Mouse (Mus musculus) cerebellum, adult 11-12 months (tissue): ENCODE measurements around the gene Tead4.
A peak's percentile ranks its signal among the peaks of the same experiment; 100 is the strongest.
"Not testable (repeated sequence)": the region's sequence is repeated elsewhere in the genome, so short reads cannot be mapped to it uniquely, and the experiment has no call there.

Experiments
- DNase-seq: peaks from one replicate; pipeline ENCODE4 v3.0.0; 2022

Gene Tead4

DNA sequence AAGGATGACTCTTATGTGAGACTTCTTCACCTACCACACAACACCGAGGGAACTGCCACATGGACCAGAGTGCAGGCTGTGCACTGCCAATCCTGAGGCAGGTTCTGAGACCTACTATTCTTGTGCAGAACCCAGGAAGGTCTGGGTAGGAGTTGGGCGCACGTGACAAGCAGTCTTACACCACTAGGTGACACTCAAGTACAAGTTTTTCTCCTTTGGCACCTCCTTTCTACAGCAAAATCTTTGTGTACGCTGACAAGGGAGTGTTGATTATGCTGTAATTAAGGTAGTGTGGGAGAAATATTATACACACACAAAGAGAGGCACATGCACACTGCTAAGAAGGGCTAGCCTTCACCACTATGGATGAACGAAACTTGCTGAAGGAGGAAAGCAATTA lies 66.4 kb downstream of the Tead4 start:
- DNase-seq = peak; percentile 33

- DNase-seq = no peak
These were observed 68.4 kb downstream of the Tead4 start for GRCm38 (mm10) chr6:128232216-128232615.

- no peak for DNase-seq
These were observed 68.9 kb downstream of the Tead4 start for GRCm38 (mm10) chr6:128231741-128232140.

GRCm38 (mm10) chr6:128227438-128228017 lies 73.1 kb downstream of the Tead4 start:
- DNase-seq = no peak

DNA sequence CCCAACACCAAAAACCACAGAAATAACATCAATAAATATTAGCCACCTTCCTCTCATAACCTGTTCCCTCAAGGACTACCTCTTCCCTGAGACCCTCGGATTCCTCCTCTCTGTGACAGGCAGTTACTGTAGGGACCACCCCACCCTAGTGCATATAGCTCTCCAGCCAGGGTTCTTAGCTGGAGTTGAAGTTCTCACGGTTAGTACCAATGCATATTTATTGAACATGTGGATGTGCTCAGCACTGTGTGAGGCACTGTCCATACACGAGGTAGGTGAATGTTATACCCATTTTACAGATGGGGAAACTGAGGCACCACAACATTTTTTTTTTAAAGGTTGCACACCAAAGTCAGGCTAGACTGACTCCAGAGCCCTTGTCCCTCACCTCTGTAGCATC lies 73.7 kb downstream of the Tead4 start:
- DNase-seq = no peak

- DNase-seq = no peak
These were observed 74.8 kb downstream of the Tead4 start for GRCm38 (mm10) chr6:128225846-128226176.

- no peak for DNase-seq
These were observed 75.4 kb downstream of the Tead4 start for GRCm38 (mm10) chr6:128225009-128225845.

DNA sequence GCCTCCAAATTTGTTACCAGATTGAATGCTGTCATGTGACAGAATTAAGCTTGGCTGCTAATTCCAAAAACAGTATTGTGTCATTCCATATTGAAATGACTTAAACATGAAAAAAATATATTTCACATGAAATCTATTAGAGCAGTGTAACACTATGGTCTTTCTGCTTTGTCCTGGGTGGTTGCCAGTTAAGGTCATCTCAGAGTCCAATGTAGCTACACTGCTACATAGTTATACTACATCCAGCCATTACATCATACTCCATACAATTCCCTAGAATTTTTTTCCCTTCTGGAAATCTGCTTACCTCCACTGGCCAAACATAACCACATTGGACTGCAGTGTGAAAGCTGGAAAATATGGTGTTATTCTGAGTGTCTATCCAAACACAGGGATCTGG lies 77.5 kb downstream of the Tead4 start:
- DNase-seq = no peak

DNA sequence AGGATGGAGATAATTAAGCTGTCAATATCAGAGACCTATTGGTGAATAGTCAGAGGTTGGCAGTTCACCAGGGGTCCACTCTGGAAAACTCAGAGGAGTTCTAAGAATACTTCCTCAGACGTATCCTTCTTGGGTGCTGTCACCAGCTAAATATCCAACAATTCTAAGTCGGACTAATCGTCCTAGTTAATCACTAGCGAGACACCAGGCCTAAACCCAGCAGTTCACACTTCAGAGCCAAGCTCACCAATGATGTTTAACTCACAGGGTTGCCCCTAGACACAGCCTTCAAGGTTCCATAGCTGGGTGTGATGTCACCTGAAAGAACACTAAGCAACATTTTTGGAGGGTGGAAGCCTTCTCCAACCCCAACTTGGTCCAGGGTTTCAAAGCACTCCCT lies 85.6 kb downstream of the Tead4 start:
- not testable (repeated sequence) for DNase-seq

- not testable (repeated sequence) for DNase-seq
These were observed 91.4 kb downstream of the Tead4 start for GRCm38 (mm10) chr6:128209199-128209598.

- no peak for DNase-seq
These were observed 92.0 kb downstream of the Tead4 start for GRCm38 (mm10) chr6:128208491-128209170.

DNA sequence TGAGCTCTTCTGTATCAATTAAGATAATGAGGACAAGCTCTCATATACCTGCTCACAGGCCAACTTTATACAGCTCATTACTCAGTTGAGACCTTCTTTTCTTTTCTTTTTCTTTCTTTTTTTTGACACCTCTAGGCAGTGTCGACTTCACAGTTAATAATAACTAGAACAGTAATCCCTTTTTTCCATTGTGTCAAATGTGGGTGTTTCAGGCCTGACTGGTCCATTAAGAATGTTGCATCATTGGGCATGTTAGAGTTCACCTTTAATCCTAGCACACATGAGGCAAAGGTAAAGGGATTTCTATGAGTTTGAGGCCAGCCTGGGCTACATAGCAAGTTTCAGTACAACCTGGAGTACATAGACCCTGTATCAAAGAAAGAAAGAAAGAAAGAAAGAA lies 97.1 kb downstream of the Tead4 start:
- no peak for DNase-seq

DNA sequence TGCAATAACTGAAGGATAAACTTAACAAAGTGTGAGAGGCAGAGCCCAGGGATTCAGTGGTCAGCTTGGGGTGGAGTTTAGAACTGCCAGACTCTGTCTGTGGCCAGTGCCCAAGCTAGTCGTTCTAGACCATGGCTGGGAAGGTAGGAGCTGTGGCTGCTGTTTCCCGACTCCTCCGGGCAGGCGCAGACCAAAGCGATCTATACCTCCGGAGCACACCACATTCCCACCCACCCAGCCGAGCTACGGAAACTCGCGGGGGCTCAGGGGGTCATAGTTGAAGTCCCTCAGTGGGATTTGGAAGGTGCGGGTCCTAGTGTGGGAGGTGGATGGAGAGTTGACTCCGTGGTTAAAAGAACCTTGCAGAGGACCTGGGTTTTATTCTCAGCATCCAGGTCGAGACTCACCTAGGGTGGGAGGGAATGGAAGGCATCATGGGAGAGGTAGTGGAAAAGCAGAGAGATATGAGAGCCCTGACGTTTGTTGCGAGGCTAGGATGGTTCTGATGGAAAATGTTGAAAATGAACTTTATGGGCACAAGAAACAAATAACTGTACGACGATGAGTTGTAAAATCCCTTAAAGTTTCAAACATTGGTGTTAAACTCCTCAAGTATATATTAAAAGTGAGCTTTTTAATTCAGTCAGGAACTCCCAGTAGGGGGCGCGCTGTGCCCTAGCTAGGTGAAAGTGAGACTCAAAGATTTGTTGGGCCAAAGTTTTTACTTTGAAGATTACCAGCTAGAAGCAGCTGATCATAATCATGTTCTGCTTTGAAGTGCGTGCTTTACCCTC lies 99.6 kb downstream of the Tead4 start:
- DNase-seq = peak; percentile 44

- DNase-seq = peak; percentile 99
These were observed 100.3 kb downstream of the Tead4 start for GRCm38 (mm10) chr6:128200116-128200846.

- no peak for DNase-seq
These were observed 117.1 kb downstream of the Tead4 start for GRCm38 (mm10) chr6:128183521-128183920.

DNA sequence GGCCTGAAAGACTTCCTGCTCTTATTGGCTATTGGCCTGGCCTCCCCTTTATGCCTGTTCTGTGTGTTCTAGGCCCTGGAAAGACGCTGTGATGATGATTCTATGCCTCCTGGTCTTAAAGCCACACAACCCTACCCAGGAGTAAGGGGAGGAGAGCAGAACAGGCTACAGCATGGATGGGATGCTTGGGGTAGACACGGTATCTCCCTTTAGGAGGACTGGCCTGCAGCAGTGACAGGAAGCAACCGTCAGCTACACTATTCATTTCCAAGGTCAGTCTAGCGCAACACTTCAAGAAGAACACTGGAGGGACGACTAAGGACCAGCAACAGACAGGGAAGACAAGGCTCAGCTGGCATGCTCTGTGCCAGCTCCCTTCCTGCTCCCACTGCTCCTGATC lies 119.4 kb downstream of the Tead4 start:
- DNase-seq = no peak

DNA sequence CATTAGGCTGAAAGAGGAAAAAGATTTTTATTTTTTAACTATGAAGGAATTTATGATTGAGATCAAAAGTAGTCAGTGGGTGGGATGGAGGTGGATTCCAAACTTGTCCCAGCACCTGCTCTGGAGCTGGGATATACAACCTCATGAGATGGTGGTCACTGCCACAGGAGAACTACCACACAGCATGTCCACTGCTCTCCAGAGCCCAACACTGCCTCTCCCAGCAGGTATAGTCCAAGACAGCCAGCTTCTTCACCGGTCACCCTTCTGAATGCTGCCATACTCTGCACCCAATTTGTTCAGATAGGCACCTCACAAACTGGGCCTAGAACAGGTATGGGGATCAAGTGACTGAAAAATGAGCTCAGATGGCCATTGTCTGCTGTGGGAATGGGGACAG lies 121.0 kb downstream of the Tead4 start:
- DNase-seq = no peak

GRCm38 (mm10) chr6:128179247-128179646 lies 121.4 kb downstream of the Tead4 start:
- DNase-seq = no peak

DNA sequence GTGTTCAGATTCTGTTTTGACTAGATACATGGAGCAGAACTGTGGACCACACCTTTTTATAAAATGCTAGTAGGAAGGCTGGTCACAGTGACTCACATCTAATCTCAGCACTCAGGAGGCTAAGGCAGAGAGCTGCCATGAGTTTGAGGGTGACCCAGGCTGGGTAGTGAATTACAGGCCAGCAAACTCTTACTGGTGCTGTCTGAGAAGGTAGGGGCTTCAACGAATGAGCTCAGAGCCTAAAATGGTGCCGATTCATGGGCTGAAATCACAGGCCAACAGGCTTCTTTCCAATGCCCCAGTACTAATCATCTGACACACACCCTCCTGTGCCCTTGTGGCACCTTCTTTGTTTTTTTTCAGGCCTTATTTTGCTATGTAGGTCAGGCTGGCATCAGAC lies 121.9 kb downstream of the Tead4 start:
- no peak for DNase-seq
